Mouse (Mus musculus): ENCODE measurements around the gene Lrrc75a. TPM values are rescaled to one million over a fixed set of nuclear protein-coding genes. Genes with fewer than 3 reads are reported as not detected.
"Not testable (repeated sequence)": the region's sequence is repeated elsewhere in the genome, so short reads cannot be mapped to it uniquely, and the experiment has no call there.

Gene Lrrc75a
- polyA plus RNA-seq, 1 experiment from 2014 or later = 10.5 TPM

DNA sequence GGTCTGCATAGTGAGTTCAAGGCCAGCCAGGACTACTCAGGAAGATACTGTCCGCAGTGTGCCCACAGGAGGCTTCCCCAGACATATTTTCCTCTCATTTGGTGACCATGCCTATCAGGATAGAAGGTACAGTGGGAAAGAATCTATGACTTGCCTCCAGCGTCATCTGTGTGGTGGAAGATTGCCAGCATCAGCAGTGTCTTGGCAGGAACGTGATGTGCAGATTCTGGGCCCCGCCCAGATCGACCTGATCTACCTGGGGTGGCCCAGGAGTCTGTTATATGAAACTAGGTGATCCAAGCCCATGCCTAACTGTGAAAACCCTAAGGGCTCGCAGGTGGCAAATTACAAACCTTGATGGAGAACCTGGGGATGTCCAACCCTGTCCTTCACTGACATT is 21.7 kb upstream of the Lrrc75a start:
- Histone ChIP-seq H3K4me2 (replicated peaks) (no peak overlapping the region), H3K27ac (no peak overlapping the region), H3K9ac (no peak overlapping the region), H3K4me1 (replicated peaks; ENCODE audit: control insufficient read depth, insufficient read depth, low read length) (no peaks in the 10 kb centered on the region), H3K36me3 (replicated peaks; ENCODE audit: control insufficient read depth, insufficient read depth) (no peaks in the 10 kb centered on the region), H3K4me3 (replicated peaks; ENCODE audit: low read length) (no peak overlapping the region), H3K27me3 (ENCODE audit: control insufficient read depth, insufficient read depth, low read length) (no peaks in the 10 kb centered on the region), H3K9me3 (ENCODE audit: control insufficient read depth, low read length) (no peaks in the 10 kb centered on the region)
- 85% methylated on average over 6 of the region's 6 CpGs for WGBS
- DNase-seq (ENCODE audit: low spot score) (no peak), ATAC-seq (ENCODE audit: low FRiP score) (no peak)

GRCm38 (mm10) chr11:62669471-62669870 is 21.1 kb upstream of the Lrrc75a start:
- DNase-seq (ENCODE audit: low spot score) (no peak), ATAC-seq (ENCODE audit: low FRiP score) (no peak)
- H3K4me1 ChIP-seq (replicated peaks; ENCODE audit: control insufficient read depth, insufficient read depth, low read length) = no peaks in the 10 kb centered on the region
- no peak overlapping the region for H3K4me3 ChIP-seq (replicated peaks; ENCODE audit: low read length)
- WGBS = 52% methylated on average over 12 of the region's 12 CpGs
- H3K36me3 ChIP-seq (replicated peaks; ENCODE audit: control insufficient read depth, insufficient read depth) = no peaks in the 10 kb centered on the region
- no peak overlapping the region; the same call in 1 of the 2 replicates for H3K27ac ChIP-seq
- H3K9me3 ChIP-seq (ENCODE audit: control insufficient read depth, low read length) = no peaks in the 10 kb centered on the region
- no peaks in the 10 kb centered on the region for H3K27me3 ChIP-seq (ENCODE audit: control insufficient read depth, insufficient read depth, low read length)
- H3K9ac ChIP-seq = no peak overlapping the region
- H3K4me2 ChIP-seq (replicated peaks) = no peak overlapping the region

DNA sequence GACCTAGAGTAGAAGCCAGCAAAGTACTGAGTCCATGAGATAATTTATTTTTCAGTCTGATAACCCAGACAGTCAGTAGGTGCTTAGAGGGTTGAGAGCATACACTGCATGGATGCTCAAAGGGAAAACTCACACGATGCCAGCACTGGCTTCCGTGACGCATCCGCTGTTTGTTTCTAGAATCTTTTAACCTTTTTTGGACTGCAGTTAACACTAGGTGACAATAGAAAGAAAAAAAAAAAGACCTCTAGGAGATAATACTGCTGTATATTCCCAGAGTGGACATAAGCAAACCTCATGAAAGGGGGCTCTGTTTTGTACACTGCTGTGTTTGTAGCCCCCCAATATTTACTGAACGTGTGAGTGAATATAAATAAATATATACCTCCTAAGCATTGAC is 20.7 kb upstream of the Lrrc75a start:
- DNase-seq (ENCODE audit: low spot score) (no peak), ATAC-seq (ENCODE audit: low FRiP score) (no peak)
- H3K4me3 ChIP-seq (replicated peaks; ENCODE audit: low read length) = no peak overlapping the region
- H3K9ac ChIP-seq = no peak overlapping the region
- no peaks in the 10 kb centered on the region for H3K4me1 ChIP-seq (replicated peaks; ENCODE audit: control insufficient read depth, insufficient read depth, low read length)
- 92% methylated on average over 5 of the region's 5 CpGs for WGBS
- no peak overlapping the region for H3K27ac ChIP-seq
- H3K4me2 ChIP-seq (replicated peaks) = no peak overlapping the region
- H3K36me3 ChIP-seq (replicated peaks; ENCODE audit: control insufficient read depth, insufficient read depth) = no peaks in the 10 kb centered on the region
- H3K9me3 ChIP-seq (ENCODE audit: control insufficient read depth, low read length) = no peaks in the 10 kb centered on the region
- H3K27me3 ChIP-seq (ENCODE audit: control insufficient read depth, insufficient read depth, low read length) = no peaks in the 10 kb centered on the region

DNA sequence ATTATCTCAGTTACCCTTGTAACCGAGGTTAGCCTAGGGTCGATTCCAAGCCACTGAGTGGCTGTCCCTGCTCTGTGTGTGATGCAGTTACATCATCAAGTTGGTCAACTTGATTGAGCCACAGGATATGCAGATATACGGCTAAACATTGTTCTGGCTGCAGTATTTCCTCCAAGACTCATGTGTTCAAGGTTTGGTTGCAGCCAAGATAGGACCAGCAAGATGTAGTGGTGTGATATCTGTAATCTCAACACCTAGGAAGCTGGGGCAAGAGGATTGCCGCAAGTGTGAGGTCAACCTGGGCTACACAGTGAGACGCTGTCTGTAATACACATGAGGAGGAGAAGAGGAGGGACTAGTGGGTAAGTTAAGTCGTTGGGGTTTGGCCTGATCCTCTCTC is 15.9 kb upstream of the Lrrc75a start:
- H3K9ac ChIP-seq = no peak overlapping the region
- H3K36me3 ChIP-seq (replicated peaks; ENCODE audit: control insufficient read depth, insufficient read depth) = no peaks in the 10 kb centered on the region
- H3K4me2 ChIP-seq (replicated peaks) = no peak overlapping the region
- no peak overlapping the region for H3K4me3 ChIP-seq (replicated peaks; ENCODE audit: low read length)
- no peaks in the 10 kb centered on the region for H3K27me3 ChIP-seq (ENCODE audit: control insufficient read depth, insufficient read depth, low read length)
- H3K9me3 ChIP-seq (ENCODE audit: control insufficient read depth, low read length) = no peaks in the 10 kb centered on the region
- H3K27ac ChIP-seq = no peak overlapping the region
- 85% methylated on average over 6 of the region's 6 CpGs for WGBS
- DNase-seq (ENCODE audit: low spot score) (no peak), ATAC-seq (ENCODE audit: low FRiP score) (no peak)
- no peaks in the 10 kb centered on the region for H3K4me1 ChIP-seq (replicated peaks; ENCODE audit: control insufficient read depth, insufficient read depth, low read length)

- WGBS = 69% methylated on average over 4 of the region's 4 CpGs
- Histone ChIP-seq H3K27me3 (ENCODE audit: control insufficient read depth, insufficient read depth, low read length) (no peaks in the 10 kb centered on the region), H3K4me1 (replicated peaks; ENCODE audit: control insufficient read depth, insufficient read depth, low read length) (no peaks in the 10 kb centered on the region), H3K9ac (no peak overlapping the region), H3K9me3 (ENCODE audit: control insufficient read depth, low read length) (no peaks in the 10 kb centered on the region), H3K27ac (no peak overlapping the region), H3K4me2 (replicated peaks) (no peak overlapping the region), H3K36me3 (replicated peaks; ENCODE audit: control insufficient read depth, insufficient read depth) (no peaks in the 10 kb centered on the region), H3K4me3 (replicated peaks; ENCODE audit: low read length) (no peak overlapping the region)
- DNase-seq (ENCODE audit: low spot score) = no peak
- ATAC-seq (ENCODE audit: low FRiP score) = no peak
These were observed 12.6 kb upstream of the Lrrc75a start for GRCm38 (mm10) chr11:62660885-62661284.

DNA sequence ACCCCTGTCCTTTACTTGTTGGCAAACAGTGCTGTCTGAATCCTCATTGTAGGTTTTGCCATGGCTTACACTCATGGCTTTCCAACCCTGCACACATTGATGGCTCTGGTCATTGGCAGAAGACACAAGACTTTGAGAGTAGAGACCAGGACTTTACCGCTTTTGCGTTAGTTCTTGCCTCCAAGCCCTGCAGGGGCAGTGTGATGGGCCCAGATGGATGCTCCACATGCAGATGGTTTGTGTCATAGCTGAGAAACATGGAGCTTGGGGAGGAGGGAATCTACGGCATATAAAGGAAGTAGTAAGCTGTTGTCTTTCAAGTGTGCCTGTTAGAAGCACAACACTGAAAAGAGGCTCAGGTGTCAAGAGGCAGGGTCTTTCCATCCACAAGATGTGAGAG is 3.8 kb upstream of the Lrrc75a start:
- H3K4me3 ChIP-seq (replicated peaks; ENCODE audit: low read length) = no peak overlapping the region
- ATAC-seq (ENCODE audit: low FRiP score) (no peak), DNase-seq (ENCODE audit: low spot score) (no peak)
- H3K27ac ChIP-seq = no peak overlapping the region
- H3K4me1 ChIP-seq (replicated peaks; ENCODE audit: control insufficient read depth, insufficient read depth, low read length) = peaks cover 8% of the 10 kb centered on the region
- no peak overlapping the region for H3K9ac ChIP-seq
- H3K9me3 ChIP-seq (ENCODE audit: control insufficient read depth, low read length) = no peaks in the 10 kb centered on the region
- H3K27me3 ChIP-seq (ENCODE audit: control insufficient read depth, insufficient read depth, low read length) = no peaks in the 10 kb centered on the region
- 87% methylated on average over 3 of the region's 3 CpGs for WGBS
- no peak overlapping the region for H3K4me2 ChIP-seq (replicated peaks)
- no peaks in the 10 kb centered on the region for H3K36me3 ChIP-seq (replicated peaks; ENCODE audit: control insufficient read depth, insufficient read depth)

GRCm38 (mm10) chr11:62651563-62651962 is 3.2 kb upstream of the Lrrc75a start:
- no peaks in the 10 kb centered on the region for H3K27me3 ChIP-seq (ENCODE audit: control insufficient read depth, insufficient read depth, low read length)
- H3K27ac ChIP-seq = no peak overlapping the region
- no peaks in the 10 kb centered on the region for H3K36me3 ChIP-seq (replicated peaks; ENCODE audit: control insufficient read depth, insufficient read depth)
- H3K9me3 ChIP-seq (ENCODE audit: control insufficient read depth, low read length) = no peaks in the 10 kb centered on the region
- H3K9ac ChIP-seq = no peak overlapping the region
- H3K4me2 ChIP-seq (replicated peaks) = no peak overlapping the region
- H3K4me1 ChIP-seq (replicated peaks; ENCODE audit: control insufficient read depth, insufficient read depth, low read length) = peaks cover 13% of the 10 kb centered on the region
- H3K4me3 ChIP-seq (replicated peaks; ENCODE audit: low read length) = no peak overlapping the region
- over 99% methylated on average over 3 of the region's 3 CpGs for WGBS
- no peak for DNase-seq (ENCODE audit: low spot score)
- no peak for ATAC-seq (ENCODE audit: low FRiP score)

DNA sequence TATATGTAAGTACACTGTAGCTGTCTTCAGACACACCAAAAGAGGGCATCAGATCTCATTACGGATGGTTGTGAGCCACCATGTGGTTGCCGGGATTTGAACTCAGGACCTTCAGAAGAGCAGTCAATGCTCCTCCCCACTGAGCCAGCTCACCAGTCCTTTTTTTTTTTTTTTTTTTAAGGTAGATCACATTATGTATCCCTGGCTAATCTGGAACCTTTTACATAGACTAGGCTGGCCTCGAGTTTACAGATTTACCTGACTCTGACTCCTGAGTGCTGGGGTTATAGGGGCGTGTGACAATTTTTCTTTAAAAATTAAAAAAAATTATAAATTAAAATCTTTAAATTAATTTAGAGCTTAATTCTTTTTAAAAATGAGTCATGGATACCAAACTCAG is 1.5 kb upstream of the Lrrc75a start:
- DNase-seq (ENCODE audit: low spot score); H3K4me2 ChIP-seq (replicated peaks); H3K9me3 ChIP-seq (ENCODE audit: control insufficient read depth, low read length); H3K27me3 ChIP-seq (ENCODE audit: control insufficient read depth, insufficient read depth, low read length); H3K27ac ChIP-seq; H3K9ac ChIP-seq; H3K36me3 ChIP-seq (replicated peaks; ENCODE audit: control insufficient read depth, insufficient read depth); ATAC-seq (ENCODE audit: low FRiP score); H3K4me3 ChIP-seq (replicated peaks; ENCODE audit: low read length): not testable (repeated sequence)
- 90% methylated on average over 3 of the region's 4 CpGs for WGBS
- H3K4me1 ChIP-seq (replicated peaks; ENCODE audit: control insufficient read depth, insufficient read depth, low read length) = peaks cover 31% of the 10 kb centered on the region

GRCm38 (mm10) chr11:62648591-62649391 is 468 bp upstream of the Lrrc75a start, which contains the start of gene Mmgt2:
Mmgt2 (plus strand) TSS chr11:62648664.
- Histone ChIP-seq H3K4me1 (replicated peaks; ENCODE audit: control insufficient read depth, insufficient read depth, low read length) (peaks cover 35% of the 10 kb centered on the region), H3K27ac (peak within 1 kb of the TSS; percentile 71), H3K4me3 (replicated peaks; ENCODE audit: low read length) (peak within 1 kb of the TSS; percentile 80), H3K27me3 (ENCODE audit: control insufficient read depth, insufficient read depth, low read length) (no peaks in the 10 kb centered on the region), H3K9me3 (ENCODE audit: control insufficient read depth, low read length) (no peaks in the 10 kb centered on the region), H3K4me2 (replicated peaks) (peak within 1 kb of the TSS; percentile 69), H3K9ac (peak within 1 kb of the TSS; percentile 71), H3K36me3 (replicated peaks; ENCODE audit: control insufficient read depth, insufficient read depth) (no peaks in the 10 kb centered on the region)
- DNase-seq (ENCODE audit: low spot score) (peak; percentile 87), ATAC-seq (ENCODE audit: low FRiP score) (peak; percentile 86)
- WGBS = 3% methylated on average over 35 of the region's 53 CpGs
